Mouse (Mus musculus): Measurements from ENCODE around the gene Tuba1c. TPM values are rescaled to one million over a fixed set of nuclear protein-coding genes. Genes with fewer than 3 reads are reported as not detected.

Tuba1c gene
- polyA plus RNA-seq, 1 experiment = 91.7 TPM

DNA sequence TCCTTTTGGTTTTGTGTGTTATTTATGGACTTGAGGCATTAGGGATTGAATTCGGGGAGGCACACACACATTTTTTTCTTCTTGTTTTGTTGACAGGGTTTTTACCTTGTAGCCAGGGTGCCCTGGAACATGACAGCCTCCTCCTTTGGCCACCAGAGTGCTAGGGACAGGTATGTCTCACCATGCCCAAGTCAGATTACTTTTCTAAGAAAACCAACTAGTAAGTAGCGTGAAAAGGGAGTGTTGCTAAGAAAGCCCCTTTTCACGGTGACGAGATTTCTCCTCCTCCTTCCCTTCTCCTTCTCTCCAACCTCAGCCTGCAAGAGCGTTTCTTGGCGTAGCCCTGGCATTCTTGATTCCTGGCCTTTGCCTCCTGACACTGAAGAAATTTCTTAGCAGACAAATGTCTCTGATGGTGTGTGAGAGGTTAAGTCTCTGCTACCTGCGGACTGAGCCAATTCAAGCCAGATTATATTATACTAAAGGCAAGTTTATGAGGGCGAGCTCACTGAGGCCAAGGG is 42.0 kb upstream of the Tuba1c start:
- H3K4me1 ChIP-seq (ENCODE audit: control insufficient read depth, insufficient read depth, low read length) = peaks cover 5% of the 10 kb centered on the region; the same call in 1 of the 2 replicates
- TF ChIP-seq POLR2A (IDR thresholded peaks at IDR 0.05; ENCODE audit: borderline replicate concordance, extremely low read depth, low read depth, low read length) (no peak), CTCF (IDR thresholded peaks at IDR 0.05; ENCODE audit: insufficient read depth, low read length) (no peak)
- DNase-seq = no peak
- H3K4me3 ChIP-seq (replicated peaks; ENCODE audit: extremely low read depth, low read depth, low read length) = no peak overlapping the region
- 59% methylated on average over 8 of the region's 8 CpGs for WGBS

DNA sequence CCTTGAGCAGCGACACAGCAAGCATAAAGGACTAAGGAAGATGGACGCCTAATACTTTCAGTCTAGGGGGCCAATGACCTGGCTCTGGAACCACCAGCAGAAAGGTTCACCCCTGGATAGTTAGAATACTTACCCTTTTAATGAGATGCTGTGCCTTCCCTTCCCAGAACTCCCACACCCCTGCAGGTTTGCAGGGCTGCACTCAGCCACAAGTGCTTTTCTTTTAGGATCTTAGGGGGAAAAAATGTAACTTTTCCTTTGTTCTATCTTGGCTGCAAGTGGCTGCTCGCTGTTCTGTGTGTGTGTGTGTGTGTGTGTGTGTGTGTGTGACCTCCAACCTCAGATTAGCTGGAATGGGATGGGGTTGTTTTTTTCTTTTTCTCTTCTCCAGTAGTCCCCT is 40.9 kb upstream of the Tuba1c start:
- TF ChIP-seq CTCF (IDR thresholded peaks at IDR 0.05; ENCODE audit: insufficient read depth, low read length) (no peak), POLR2A (IDR thresholded peaks at IDR 0.05; ENCODE audit: borderline replicate concordance, extremely low read depth, low read depth, low read length) (no peak)
- H3K4me3 ChIP-seq (replicated peaks; ENCODE audit: extremely low read depth, low read depth, low read length) = no peak overlapping the region
- DNase-seq = no peak
- H3K4me1 ChIP-seq (ENCODE audit: control insufficient read depth, insufficient read depth, low read length) = peaks cover 5% of the 10 kb centered on the region; the same call in 1 of the 2 replicates
- 77% methylated on average over 3 of the region's 3 CpGs for WGBS

DNA sequence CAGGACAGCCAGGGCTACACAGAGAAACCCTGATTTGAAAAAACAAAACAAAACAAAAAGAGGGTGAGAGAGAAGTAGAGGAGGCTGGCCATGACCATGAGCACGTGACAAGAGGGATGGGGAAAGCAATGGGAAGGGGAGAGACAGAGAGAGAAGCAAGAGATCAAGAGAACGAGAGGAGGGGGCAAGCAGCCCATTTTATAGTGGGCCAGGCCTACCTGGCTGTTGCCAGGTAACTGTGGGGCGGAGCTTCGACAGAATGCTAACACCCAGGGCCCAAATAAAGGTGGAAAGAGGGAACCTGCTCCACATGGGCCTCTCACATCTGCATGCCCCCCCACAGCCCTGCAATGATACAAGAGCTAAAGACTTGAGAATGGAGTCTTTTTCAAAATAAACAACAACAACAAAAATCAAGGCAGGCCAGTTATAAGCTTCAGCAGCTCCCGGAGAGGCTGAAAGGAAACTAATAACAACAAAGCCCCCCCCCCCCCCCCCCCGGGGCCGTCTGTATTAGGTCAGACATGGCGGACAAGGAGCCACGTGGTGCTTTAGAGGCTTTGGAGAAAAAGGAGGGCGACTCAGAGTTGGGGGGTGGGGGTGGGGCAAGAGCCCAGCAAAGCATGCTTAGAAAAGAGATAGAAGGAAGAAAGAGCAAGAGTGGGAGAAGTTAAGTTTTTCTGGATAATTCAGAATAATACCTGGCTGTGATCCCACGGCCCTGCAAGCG is 39.8 kb upstream of the Tuba1c start:
- Histone ChIP-seq H3K4me3 (replicated peaks; ENCODE audit: extremely low read depth, low read depth, low read length) (no peak overlapping the region), H3K4me1 (ENCODE audit: control insufficient read depth, insufficient read depth, low read length) (peaks cover 3% of the 10 kb centered on the region; the same call in 1 of the 2 replicates)
- no peak for DNase-seq
- 45% methylated on average over 12 of the region's 12 CpGs for WGBS
- TF ChIP-seq POLR2A (IDR thresholded peaks at IDR 0.05; ENCODE audit: borderline replicate concordance, extremely low read depth, low read depth, low read length) (no peak), CTCF (IDR thresholded peaks at IDR 0.05; ENCODE audit: insufficient read depth, low read length) (no peak)

DNA sequence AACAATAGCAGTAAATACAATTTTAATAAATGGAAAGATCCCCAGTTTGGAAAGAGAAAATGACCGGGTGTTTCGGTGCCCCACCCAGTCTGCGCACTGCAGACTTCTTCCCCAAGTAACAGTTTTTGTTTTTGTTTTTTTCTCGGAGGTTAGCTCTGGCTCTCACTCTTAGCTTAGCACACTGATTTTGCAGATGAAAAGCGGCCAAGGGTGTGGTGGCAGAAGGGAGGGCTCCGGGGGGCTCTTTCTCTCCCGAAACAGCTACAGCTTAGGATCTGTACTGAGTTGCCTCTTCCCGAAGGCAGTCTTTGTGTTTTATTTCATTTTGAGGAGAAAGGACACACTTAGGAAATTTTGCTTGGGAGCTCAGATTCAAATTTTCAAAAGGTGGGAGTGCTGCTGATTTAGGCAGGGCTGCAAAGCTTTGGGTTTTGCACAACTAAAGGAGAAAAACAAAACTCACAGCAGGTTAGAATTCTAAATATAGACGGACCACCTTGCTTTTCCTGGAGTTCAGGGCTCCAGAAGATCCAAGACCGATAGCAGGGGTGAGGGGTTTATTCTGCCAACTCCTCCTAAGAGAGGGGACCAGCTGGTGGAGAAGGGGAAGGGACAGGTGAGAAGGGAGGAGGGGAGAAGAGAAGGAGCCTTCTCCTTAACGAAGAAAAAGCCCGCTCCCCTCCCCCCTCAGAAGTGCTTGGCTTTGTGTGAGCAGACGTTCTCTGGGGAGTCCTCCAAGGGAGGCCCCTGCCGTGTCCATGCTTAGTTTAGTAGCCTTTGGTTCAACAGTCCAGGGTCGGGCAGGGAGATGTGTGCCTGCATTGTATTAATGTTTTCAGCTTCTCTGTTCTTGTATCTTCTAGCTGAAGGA is 38.8 kb upstream of the Tuba1c start:
- H3K4me1 ChIP-seq (ENCODE audit: control insufficient read depth, insufficient read depth, low read length) = peaks cover 2% of the 10 kb centered on the region; the same call in 1 of the 2 replicates
- no peak for DNase-seq
- no peak for TF ChIP-seq CTCF (IDR thresholded peaks at IDR 0.05; ENCODE audit: insufficient read depth, low read length)
- no peak for TF ChIP-seq POLR2A (IDR thresholded peaks at IDR 0.05; ENCODE audit: borderline replicate concordance, extremely low read depth, low read depth, low read length)
- no peak overlapping the region for H3K4me3 ChIP-seq (replicated peaks; ENCODE audit: extremely low read depth, low read depth, low read length)
- WGBS = 43% methylated on average over 15 of the region's 15 CpGs

DNA sequence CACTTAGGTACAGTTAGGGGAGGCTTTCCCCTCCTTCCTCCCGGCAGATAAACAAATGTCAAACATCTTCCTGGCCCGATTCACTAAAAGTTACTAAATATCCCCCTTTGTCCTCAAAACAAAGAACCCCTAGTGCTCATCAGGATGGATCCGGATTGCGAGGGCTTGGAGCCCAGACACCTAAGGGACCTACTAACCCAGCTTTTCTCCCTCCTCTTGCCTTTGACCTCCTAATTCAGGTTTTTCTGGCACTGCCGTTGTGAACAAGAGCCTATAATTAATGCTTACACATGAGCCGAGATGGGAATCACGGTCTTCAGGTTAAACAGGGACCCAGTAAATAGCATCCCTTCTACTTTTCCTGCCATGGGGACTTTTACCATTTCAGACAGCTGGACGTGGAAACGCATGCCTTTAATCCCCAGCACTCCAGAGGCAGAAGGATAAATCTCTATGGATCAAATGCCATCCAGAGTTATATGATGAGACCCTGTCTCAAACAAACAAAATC is 38.1 kb upstream of the Tuba1c start:
- WGBS = 45% methylated on average over 9 of the region's 9 CpGs
- no peak for DNase-seq
- Histone ChIP-seq H3K4me3 (replicated peaks; ENCODE audit: extremely low read depth, low read depth, low read length) (no peak overlapping the region), H3K4me1 (ENCODE audit: control insufficient read depth, insufficient read depth, low read length) (peaks cover 2% of the 10 kb centered on the region; the same call in 1 of the 2 replicates)
- TF ChIP-seq POLR2A (IDR thresholded peaks at IDR 0.05; ENCODE audit: borderline replicate concordance, extremely low read depth, low read depth, low read length) = no peak
- no peak for TF ChIP-seq CTCF (IDR thresholded peaks at IDR 0.05; ENCODE audit: insufficient read depth, low read length)

DNA sequence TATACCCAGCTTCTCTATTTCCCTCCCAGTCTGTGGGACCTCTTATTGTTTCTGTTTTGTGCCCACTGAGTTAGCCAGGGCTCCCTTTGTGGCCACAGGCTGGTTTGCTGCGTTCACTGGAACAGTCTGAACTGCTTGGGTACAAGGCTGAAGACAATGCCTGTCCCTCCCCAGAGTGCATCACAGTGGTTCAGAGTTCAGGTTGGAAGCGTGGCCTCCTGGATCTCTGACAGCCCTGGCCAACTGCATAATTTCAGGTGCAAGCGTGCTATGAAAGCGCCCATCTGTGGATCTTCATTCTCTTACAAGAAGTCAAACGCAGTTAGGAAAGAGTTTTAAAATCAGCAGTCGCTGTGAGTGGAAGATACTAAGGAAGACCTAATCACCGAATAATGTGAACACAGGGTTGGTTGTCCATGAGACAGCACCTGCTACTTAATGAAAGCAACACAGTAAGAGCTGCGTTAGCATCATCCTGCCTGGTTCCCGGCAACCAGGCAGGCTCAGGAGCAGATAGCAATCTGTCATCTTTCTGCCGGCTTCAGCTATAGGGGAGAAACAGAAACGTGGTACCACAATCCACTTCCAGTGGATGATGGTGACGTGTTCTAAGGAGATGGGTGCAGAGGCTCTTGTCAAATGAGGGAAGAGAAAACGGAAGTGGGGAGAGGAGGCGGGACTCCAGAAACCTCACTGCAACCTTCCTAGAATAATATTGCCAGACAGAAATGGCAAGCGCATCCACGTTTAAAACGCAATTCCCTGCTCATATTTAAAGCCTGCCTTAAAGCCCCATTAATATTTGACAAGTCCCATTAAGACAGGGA is 37.4 kb upstream of the Tuba1c start:
- WGBS = 26% methylated on average over 17 of the region's 17 CpGs
- DNase-seq = peak; percentile 55
- H3K4me1 ChIP-seq (ENCODE audit: control insufficient read depth, insufficient read depth, low read length) = peaks cover 2% of the 10 kb centered on the region; the same call in 1 of the 2 replicates
- peak overlapping the region; percentile 35 for H3K4me3 ChIP-seq (replicated peaks; ENCODE audit: extremely low read depth, low read depth, low read length)
- TF ChIP-seq POLR2A (IDR thresholded peaks at IDR 0.05; ENCODE audit: borderline replicate concordance, extremely low read depth, low read depth, low read length) (peak; percentile 21; the same call in 1 of the 2 replicates), CTCF (IDR thresholded peaks at IDR 0.05; ENCODE audit: insufficient read depth, low read length) (no peak)

DNA sequence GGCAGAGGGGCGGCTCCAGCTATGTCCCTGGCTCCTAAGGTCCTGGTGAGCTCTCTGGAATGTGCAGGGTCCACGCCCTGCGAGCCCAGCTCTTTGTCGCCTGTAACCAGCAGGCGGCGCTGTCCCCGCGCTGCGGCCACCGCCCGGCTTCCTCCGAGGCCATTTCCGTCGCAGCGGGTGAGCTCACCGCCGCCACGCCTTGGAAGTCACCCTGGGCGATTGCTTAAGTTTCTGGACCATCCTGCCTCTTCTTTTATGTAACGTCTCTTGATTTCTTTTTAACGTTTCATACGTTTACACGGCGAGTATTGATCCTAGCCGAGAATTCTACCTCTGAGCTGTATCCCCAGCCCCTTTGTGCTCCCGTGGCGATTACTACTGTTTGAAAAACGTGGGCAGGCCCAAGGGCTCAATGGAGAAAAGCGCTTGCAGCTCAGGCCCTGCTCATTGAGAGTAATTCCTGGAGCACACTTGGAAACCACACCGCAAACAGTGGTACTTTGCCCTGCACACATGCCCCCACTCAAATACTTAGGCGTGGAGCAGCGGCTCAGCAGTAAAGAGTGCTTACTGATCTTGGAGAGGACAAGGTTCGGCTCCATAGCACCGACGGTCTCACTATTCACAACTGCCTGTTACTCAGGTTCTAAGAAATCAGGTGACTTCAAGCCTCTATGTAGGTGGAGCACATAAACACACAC is 36.4 kb upstream of the Tuba1c start:
- peak; percentile 77 for TF ChIP-seq CTCF (IDR thresholded peaks at IDR 0.05; ENCODE audit: insufficient read depth, low read length)
- peak; percentile 61; the same call in 1 of the 2 replicates for TF ChIP-seq POLR2A (IDR thresholded peaks at IDR 0.05; ENCODE audit: borderline replicate concordance, extremely low read depth, low read depth, low read length)
- DNase-seq = peak; percentile 96
- WGBS = 3% methylated on average over 35 of the region's 35 CpGs
- peaks cover 2% of the 10 kb centered on the region; the same call in 1 of the 2 replicates for H3K4me1 ChIP-seq (ENCODE audit: control insufficient read depth, insufficient read depth, low read length)
- H3K4me3 ChIP-seq (replicated peaks; ENCODE audit: extremely low read depth, low read depth, low read length) = peak overlapping the region; percentile 67

DNA sequence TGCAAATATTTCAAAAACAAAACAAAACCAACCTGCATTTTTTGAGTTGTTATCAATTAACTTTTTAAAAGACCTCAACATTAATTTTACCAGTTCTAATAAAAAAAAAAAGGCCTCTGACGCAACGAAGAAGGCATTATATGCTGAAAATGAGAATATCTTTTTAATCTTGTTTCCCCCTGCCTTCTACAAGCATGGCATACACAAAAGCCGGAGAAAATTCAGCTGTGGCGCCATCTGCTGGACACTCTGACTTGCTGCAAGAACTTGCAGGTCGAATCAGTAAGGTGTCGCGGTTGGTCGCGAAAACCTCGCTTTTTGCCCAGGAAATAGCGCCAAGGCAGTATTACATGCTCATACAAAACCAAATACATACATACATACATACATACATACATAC is 35.8 kb upstream of the Tuba1c start:
- under 1% methylated on average over 11 of the region's 11 CpGs for WGBS
- TF ChIP-seq POLR2A (IDR thresholded peaks at IDR 0.05; ENCODE audit: borderline replicate concordance, extremely low read depth, low read depth, low read length) (no peak), CTCF (IDR thresholded peaks at IDR 0.05; ENCODE audit: insufficient read depth, low read length) (peak; percentile 89)
- peak; percentile 75 for DNase-seq
- Histone ChIP-seq H3K4me3 (replicated peaks; ENCODE audit: extremely low read depth, low read depth, low read length) (no peak overlapping the region), H3K4me1 (ENCODE audit: control insufficient read depth, insufficient read depth, low read length) (peaks cover 2% of the 10 kb centered on the region; the same call in 1 of the 2 replicates)
